Mouse (Mus musculus): Measurements from ENCODE around the gene Olfr520. TPM values are rescaled to one million over a fixed set of nuclear protein-coding genes. Genes with fewer than 3 reads are reported as not detected.

Gene Olfr520
- total and polyA plus RNA-seq, 2 experiments from 2014 or later: not detected

- H3K9ac ChIP-seq: no peak overlapping the region
- 0 out of 2 replicates have a peak, but pooled peaks cover 3% of the 10 kb centered on the region for H3K4me1 ChIP-seq (ENCODE audit: insufficient read depth)
- DNase-seq (no peak), ATAC-seq (no peak)
- no peaks in the 10 kb centered on the region for H3K36me3 ChIP-seq (ENCODE audit: insufficient read depth)
- 81% methylated on average over 4 of the region's 4 CpGs for WGBS
- H3K4me3 ChIP-seq (ENCODE audit: low read depth, low read length): no peak overlapping the region
- H3K4me2 ChIP-seq (ENCODE audit: low read depth): 0 out of 2 replicates have a peak overlapping the region, but pooled peaks have one; percentile 2
- TF ChIP-seq CTCF (IDR thresholded peaks at IDR 0.05; ENCODE audit: low read depth): no peak
- H3K27ac ChIP-seq (ENCODE audit: low read depth, low read length): peak overlapping the region; percentile 15; the same call in 1 of the 2 replicates
- H3K27me3 ChIP-seq (ENCODE audit: insufficient read depth, low read length): no peaks in the 10 kb centered on the region; the same call in 1 of the 2 replicates
- H3K9me3 ChIP-seq (ENCODE audit: low read length): no peaks in the 10 kb centered on the region
Measured at GRCm38 (mm10) chr7:99706341-99707037, 23.6 kb upstream of the Olfr520 start.

DNA sequence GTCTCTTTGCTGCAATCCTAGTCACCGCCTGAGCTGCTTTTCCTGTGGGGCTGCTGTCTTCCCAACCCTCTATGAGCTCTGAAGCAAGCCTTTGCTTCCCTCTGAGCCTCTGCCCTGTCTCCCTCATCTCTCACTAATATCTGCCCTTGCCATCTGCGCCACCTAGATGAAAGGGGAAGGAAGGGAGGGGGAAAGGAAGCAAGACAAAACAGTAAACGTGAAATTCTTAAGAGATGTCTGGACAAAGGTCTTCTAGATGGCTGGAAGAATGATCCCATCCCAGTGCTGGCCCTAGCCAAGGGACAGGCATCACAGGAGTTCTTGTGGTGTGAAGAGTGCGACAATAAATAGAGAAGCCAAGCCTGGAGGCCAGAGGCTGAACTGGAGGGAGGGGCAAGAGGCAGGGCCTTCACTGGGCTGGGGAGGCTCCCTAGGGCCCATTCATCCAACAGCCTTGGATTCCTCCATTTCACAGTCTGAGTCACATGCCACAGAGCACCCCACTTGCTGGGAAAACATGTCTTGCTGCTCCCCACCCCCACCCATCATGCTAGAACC lies 23.0 kb upstream of the Olfr520 start:
- no peak overlapping the region for H3K9ac ChIP-seq
- TF ChIP-seq CTCF (IDR thresholded peaks at IDR 0.05; ENCODE audit: low read depth): no peak
- no peaks in the 10 kb centered on the region for H3K9me3 ChIP-seq (ENCODE audit: low read length)
- no peaks in the 10 kb centered on the region; the same call in 1 of the 2 replicates for H3K27me3 ChIP-seq (ENCODE audit: insufficient read depth, low read length)
- H3K4me3 ChIP-seq (ENCODE audit: low read depth, low read length): no peak overlapping the region
- H3K27ac ChIP-seq (ENCODE audit: low read depth, low read length): no peak overlapping the region
- H3K4me2 ChIP-seq (ENCODE audit: low read depth): no peak overlapping the region
- no peak for ATAC-seq
- H3K36me3 ChIP-seq (ENCODE audit: insufficient read depth): no peaks in the 10 kb centered on the region
- H3K4me1 ChIP-seq (ENCODE audit: insufficient read depth): 0 out of 2 replicates have a peak, but pooled peaks cover 3% of the 10 kb centered on the region
- WGBS: 61% methylated on average over 4 of the region's 4 CpGs
- DNase-seq: no peak

DNA sequence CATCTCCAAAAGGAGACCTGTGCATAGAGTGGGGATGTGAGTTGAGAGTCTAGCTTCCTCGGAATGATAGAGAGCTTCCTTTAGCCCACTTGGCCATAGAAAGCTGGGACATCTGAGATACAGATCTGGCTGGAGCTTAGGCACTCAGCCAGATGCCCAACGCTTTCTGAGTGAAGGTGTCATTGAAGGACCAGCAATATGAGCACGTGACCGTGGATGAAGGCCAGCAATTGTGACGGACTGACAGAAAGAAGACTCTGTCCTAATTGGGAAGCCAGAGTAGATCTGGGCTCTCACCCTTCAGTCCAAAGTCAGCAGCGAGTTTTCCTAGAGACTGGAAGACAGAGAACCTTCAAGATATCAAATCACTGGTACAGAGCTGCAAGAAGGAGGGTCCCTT lies 22.4 kb upstream of the Olfr520 start:
- H3K4me2 ChIP-seq (ENCODE audit: low read depth): no peak overlapping the region
- no peak for ATAC-seq
- no peak overlapping the region for H3K9ac ChIP-seq
- no peak for TF ChIP-seq CTCF (IDR thresholded peaks at IDR 0.05; ENCODE audit: low read depth)
- DNase-seq: no peak
- H3K36me3 ChIP-seq (ENCODE audit: insufficient read depth): no peaks in the 10 kb centered on the region
- no peaks in the 10 kb centered on the region; the same call in 1 of the 2 replicates for H3K27me3 ChIP-seq (ENCODE audit: insufficient read depth, low read length)
- no peaks in the 10 kb centered on the region for H3K9me3 ChIP-seq (ENCODE audit: low read length)
- 0 out of 2 replicates have a peak, but pooled peaks cover 3% of the 10 kb centered on the region for H3K4me1 ChIP-seq (ENCODE audit: insufficient read depth)
- no peak overlapping the region for H3K27ac ChIP-seq (ENCODE audit: low read depth, low read length)
- 82% methylated on average over 6 of the region's 6 CpGs for WGBS
- no peak overlapping the region for H3K4me3 ChIP-seq (ENCODE audit: low read depth, low read length)

- 46% methylated on average over 8 of the region's 8 CpGs for WGBS
- no peak for TF ChIP-seq CTCF (IDR thresholded peaks at IDR 0.05; ENCODE audit: low read depth)
- H3K27ac ChIP-seq (ENCODE audit: low read depth, low read length): no peak overlapping the region
- no peak overlapping the region for H3K9ac ChIP-seq
- peak; percentile 82 for ATAC-seq
- no peaks in the 10 kb centered on the region for H3K36me3 ChIP-seq (ENCODE audit: insufficient read depth)
- DNase-seq: peak; percentile 66
- 0 out of 2 replicates have a peak, but pooled peaks cover 3% of the 10 kb centered on the region for H3K4me1 ChIP-seq (ENCODE audit: insufficient read depth)
- no peak overlapping the region for H3K4me2 ChIP-seq (ENCODE audit: low read depth)
- H3K9me3 ChIP-seq (ENCODE audit: low read length): no peaks in the 10 kb centered on the region
- H3K27me3 ChIP-seq (ENCODE audit: insufficient read depth, low read length): no peaks in the 10 kb centered on the region; the same call in 1 of the 2 replicates
- no peak overlapping the region for H3K4me3 ChIP-seq (ENCODE audit: low read depth, low read length)
Measured at GRCm38 (mm10) chr7:99708301-99708721, 21.8 kb upstream of the Olfr520 start.

DNA sequence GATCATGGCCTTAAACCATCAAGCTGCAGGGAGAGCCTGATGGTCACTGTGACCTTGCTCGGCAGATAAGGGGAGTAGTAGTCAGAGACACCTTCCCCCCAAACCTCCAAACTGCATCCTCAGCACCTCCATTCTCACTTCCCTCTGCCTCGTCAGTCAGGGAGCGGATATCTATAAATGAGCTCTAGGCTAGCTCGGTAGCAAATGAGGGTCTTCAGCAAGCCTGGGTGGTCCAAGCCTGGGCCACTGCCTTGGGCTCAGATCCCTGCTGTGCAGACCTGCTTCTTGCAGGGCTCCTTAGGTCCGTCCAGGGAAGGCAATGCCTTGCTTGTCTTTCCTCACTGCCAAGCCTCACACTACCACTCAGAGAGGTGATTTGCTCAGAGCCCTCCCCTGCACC lies 21.3 kb upstream of the Olfr520 start:
- no peak for TF ChIP-seq CTCF (IDR thresholded peaks at IDR 0.05; ENCODE audit: low read depth)
- H3K27me3 ChIP-seq (ENCODE audit: insufficient read depth, low read length): no peaks in the 10 kb centered on the region; the same call in 1 of the 2 replicates

DNA sequence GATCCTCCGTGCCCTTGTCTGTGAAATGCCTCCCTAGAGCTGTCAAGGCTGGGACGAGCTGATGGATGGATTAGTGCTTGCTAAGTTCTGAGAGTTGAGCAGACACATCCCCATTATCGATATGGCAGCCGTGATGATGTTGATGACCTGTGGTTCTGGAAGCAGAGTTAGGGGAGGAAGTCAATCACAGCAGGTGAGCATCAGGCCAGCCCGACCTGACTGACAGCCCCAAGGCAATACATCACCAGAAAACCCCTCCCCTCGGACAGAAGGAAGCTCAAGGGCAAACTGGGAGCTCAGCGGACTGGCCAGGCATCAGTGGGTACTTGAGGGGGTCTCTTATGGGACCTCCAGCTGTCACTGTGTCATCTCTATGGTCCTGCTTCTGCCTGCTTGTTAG lies 20.1 kb upstream of the Olfr520 start:
- ATAC-seq (no peak), DNase-seq (no peak)
- Histone ChIP-seq H3K36me3 (ENCODE audit: insufficient read depth) (no peaks in the 10 kb centered on the region), H3K27ac (ENCODE audit: low read depth, low read length) (no peak overlapping the region), H3K9me3 (ENCODE audit: low read length) (no peaks in the 10 kb centered on the region), H3K9ac (no peak overlapping the region), H3K4me2 (ENCODE audit: low read depth) (no peak overlapping the region), H3K4me3 (ENCODE audit: low read depth, low read length) (no peak overlapping the region), H3K4me1 (ENCODE audit: insufficient read depth) (0 out of 2 replicates have a peak, but pooled peaks cover 3% of the 10 kb centered on the region), H3K27me3 (ENCODE audit: insufficient read depth, low read length) (no peaks in the 10 kb centered on the region; the same call in 1 of the 2 replicates)
- TF ChIP-seq CTCF (IDR thresholded peaks at IDR 0.05; ENCODE audit: low read depth): no peak
- WGBS: 77% methylated on average over 7 of the region's 7 CpGs

More for the DNA sequence above, 21.3 kb upstream of the Olfr520 start:
- no peak overlapping the region for H3K4me2 ChIP-seq (ENCODE audit: low read depth)
- no peaks in the 10 kb centered on the region for H3K36me3 ChIP-seq (ENCODE audit: insufficient read depth)
- H3K4me3 ChIP-seq (ENCODE audit: low read depth, low read length): no peak overlapping the region
- DNase-seq (no peak), ATAC-seq (no peak)
- H3K4me1 ChIP-seq (ENCODE audit: insufficient read depth): 0 out of 2 replicates have a peak, but pooled peaks cover 3% of the 10 kb centered on the region
- no peaks in the 10 kb centered on the region for H3K9me3 ChIP-seq (ENCODE audit: low read length)
- no peak overlapping the region for H3K9ac ChIP-seq
- 70% methylated on average over 5 of the region's 5 CpGs for WGBS
- no peak overlapping the region for H3K27ac ChIP-seq (ENCODE audit: low read depth, low read length)

- 24% methylated on average over 1 of the region's 1 CpGs for WGBS
- Histone ChIP-seq H3K4me1 (ENCODE audit: insufficient read depth) (0 out of 2 replicates have a peak, but pooled peaks cover 3% of the 10 kb centered on the region), H3K4me2 (ENCODE audit: low read depth) (no peak overlapping the region), H3K36me3 (ENCODE audit: insufficient read depth) (no peaks in the 10 kb centered on the region), H3K9ac (no peak overlapping the region), H3K4me3 (ENCODE audit: low read depth, low read length) (no peak overlapping the region), H3K27ac (ENCODE audit: low read depth, low read length) (no peak overlapping the region), H3K27me3 (ENCODE audit: insufficient read depth, low read length) (no peaks in the 10 kb centered on the region; the same call in 1 of the 2 replicates), H3K9me3 (ENCODE audit: low read length) (no peaks in the 10 kb centered on the region)
- ATAC-seq (no peak), DNase-seq (peak; percentile 32)
- peak; percentile 78 for TF ChIP-seq CTCF (IDR thresholded peaks at IDR 0.05; ENCODE audit: low read depth)
Measured at GRCm38 (mm10) chr7:99710476-99710875, 19.6 kb upstream of the Olfr520 start.

Data from forebrain, postnatal 0 days (tissue).